Mouse (Mus musculus): ENCODE results near the gene Mki67.

Gene Mki67

DNA sequence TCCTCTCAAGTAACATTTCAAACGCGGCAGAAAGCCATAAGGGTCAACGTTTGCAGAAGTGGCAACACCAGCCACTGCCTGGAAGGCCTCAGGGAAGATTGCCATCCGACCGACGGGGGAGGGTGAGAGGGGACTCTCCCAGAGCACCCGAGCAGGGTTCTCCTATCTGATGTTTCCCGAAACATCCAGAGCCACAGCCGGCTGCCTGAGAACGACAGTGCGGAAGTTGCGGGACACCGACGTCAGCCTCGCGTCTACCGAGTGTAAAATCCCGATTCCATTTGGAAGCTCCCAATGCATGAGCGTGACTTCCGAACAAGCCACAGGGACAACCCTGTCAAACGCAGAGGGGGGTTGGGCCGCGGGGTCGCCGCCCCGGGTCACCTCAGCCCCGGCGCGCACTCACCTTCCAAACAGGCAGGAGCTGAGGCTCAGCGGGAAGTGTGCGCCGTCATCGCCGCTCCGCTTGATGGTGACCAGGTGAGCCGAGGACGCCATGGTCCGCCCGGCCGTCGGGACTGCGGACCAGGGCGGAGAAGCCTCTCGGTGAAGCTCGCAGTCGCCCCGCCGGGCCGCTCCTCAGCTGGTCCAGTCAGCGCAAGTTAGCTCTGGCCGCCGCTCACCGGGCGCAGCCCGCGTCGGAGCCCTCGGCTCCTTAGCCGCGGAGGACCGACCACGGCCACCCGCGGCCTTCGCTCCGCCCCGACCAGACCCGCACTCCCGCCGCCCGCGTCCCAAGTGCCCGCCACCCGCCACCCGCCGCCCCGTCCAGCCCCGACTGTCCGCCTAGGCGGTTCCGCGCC, at the start of gene Mki67:
TSS of gene Mki67 (minus strand) at position 720 of the 803 bp plus-strand sequence.
- peak; percentile 53 for DNase-seq

- DNase-seq, result no peak
Measured at GRCm38 (mm10) chr7:135763311-135763710, 47.1 kb upstream of the Mki67 start.

GRCm38 (mm10) chr7:135758754-135759510, 42.8 kb upstream of the Mki67 start:
- no peak for DNase-seq

- no peak for DNase-seq
Measured at GRCm38 (mm10) chr7:135758171-135758570, 42.0 kb upstream of the Mki67 start.

GRCm38 (mm10) chr7:135756984-135757586, 40.9 kb upstream of the Mki67 start:
- DNase-seq, result no peak

- no peak for DNase-seq
Measured at GRCm38 (mm10) chr7:135748986-135749385, 32.8 kb upstream of the Mki67 start.

- DNase-seq, result no peak
Measured at GRCm38 (mm10) chr7:135747072-135747471, 30.9 kb upstream of the Mki67 start.

GRCm38 (mm10) chr7:135746528-135746927, 30.4 kb upstream of the Mki67 start:
- no peak for DNase-seq

- DNase-seq, result no peak
Measured at GRCm38 (mm10) chr7:135745091-135745490, 28.9 kb upstream of the Mki67 start.

DNA sequence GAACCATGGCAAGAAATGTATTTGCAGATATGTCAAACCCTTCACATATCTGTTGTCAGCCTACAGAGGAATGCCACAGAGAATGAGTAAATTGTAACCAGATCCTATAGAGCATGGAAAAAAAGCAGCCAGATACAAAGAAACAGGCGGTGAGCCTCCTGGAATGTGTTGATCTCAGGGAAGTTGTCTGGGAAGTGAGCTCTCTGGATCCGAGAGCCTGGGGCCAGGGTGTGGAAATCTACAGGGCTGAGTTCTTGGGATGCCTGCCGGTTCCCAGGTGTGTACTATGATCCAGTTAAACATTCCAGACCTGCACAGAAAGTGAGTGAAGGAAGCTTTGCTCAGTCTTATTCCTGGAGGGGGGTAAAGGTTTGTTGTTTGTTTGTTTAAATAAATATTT, 24.3 kb upstream of the Mki67 start:
- no peak for DNase-seq

- DNase-seq, result no peak
Measured at GRCm38 (mm10) chr7:135736581-135736886, 20.4 kb upstream of the Mki67 start.

DNA sequence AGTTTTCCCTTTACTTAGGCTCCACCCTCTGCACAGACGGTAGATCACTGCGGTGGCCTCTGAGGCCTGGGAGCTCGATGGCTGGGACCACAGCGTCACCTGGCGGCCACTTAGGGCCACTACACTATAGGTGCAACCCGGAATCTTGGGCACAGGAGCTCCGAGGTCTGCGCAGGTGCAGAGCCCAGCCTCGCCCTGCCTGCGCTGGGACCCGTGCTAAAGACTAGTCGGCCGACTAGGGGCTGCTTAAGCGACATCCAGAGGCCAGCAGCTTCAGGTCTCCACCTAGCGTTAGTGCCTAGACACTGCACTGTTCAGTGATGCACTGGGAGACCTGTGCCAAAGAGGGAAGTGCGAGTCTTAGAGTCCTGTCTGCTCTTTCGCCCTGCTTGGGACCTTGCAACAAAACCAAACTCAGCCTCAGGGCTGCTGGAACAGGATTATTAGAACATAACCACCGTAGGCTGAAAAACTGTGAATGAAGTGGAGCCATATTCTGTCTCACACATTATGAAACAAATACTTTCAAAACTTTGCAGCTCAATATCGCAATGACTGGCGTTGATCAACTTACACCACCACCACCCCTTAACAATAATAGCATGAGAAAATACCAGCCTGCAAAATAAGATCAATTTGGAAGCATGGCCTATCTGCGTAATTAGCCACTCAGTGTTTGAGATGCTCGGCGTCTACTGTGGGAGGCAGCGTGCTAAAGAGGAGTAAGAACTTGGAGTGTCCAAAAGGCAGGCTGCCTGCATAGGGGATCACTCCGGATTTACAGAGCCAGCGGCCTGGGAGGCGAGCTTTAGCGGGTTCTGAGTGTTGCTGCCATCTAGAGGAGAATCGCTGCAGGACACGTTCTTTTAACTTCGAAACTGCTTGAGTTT, 19.8 kb upstream of the Mki67 start:
- peak; percentile 90 for DNase-seq

GRCm38 (mm10) chr7:135734911-135735646, 18.9 kb upstream of the Mki67 start:
- no peak for DNase-seq

- DNase-seq, result no peak
Measured at GRCm38 (mm10) chr7:135734379-135734778, 18.2 kb upstream of the Mki67 start.

DNA sequence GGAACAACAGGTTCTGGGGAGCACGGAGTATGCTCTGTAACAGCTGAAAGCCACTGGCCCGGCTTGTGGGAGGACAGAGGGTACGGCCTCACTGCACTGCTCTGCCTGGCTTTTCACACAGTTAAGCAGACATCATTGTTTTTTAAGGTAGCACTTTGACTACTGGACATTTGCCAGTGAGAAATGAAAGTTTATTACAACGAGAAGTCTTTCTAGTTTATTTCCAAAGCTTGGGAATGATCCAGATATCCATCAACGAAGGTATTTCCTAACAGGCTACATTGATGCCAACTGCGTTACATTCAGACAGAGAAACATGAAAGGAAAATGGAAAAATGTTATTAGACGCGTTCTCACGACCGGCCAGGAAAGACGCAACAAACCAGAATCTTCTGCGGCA, 11.9 kb upstream of the Mki67 start:
- DNase-seq, result no peak

DNA sequence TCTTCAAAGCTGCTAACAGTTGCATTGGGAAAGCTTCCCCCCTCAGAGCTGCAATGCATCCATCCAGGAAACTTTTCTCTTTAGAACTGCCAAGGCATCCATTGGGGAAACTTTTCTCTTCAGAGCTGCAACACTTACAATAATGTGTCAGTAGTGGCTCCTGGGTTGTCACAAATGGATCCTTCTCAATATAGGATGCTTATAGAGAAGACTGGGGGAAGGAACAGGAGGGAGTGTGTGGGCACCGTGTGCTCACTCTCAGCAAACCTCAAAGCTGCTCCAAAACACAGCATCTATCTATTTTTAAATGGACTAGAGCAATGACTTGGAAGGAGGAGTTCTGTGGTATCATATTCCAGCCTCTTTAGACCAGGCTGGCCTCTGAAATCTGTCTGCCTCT, 10.5 kb upstream of the Mki67 start:
- no peak for DNase-seq

DNA sequence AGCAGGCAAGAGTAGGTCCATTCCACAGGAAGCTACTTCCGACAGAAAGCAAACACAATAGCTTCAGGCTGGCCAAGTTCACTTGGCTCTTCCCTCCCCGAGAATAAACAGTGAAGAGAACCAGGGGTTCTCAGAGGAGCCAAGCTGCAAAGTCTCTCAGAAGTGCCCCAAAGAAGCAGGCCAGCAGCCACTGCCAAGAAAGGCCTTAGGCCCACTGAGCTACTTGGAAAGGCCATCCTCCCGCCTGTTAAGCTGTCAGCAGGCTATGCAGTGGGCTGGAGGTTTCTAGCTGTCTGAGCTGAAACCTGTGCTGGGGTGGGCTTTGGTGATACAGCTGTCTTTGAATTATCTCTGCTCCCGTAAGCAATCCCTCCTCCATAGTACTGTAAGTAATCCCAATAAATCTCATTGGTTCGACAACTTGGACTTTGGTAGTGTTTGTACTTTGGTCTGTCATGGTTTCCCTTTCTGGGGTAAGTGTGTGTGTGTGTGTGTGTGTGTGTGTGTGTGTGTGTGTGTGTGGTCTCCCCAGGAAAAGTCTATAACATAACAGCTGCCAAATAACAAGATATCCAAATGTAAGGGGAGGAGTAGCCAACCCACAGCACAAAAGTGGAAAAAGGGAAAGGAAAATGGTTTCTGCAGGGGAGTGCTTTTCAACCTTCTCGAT, 7.6 kb upstream of the Mki67 start:
- no peak for DNase-seq

DNA sequence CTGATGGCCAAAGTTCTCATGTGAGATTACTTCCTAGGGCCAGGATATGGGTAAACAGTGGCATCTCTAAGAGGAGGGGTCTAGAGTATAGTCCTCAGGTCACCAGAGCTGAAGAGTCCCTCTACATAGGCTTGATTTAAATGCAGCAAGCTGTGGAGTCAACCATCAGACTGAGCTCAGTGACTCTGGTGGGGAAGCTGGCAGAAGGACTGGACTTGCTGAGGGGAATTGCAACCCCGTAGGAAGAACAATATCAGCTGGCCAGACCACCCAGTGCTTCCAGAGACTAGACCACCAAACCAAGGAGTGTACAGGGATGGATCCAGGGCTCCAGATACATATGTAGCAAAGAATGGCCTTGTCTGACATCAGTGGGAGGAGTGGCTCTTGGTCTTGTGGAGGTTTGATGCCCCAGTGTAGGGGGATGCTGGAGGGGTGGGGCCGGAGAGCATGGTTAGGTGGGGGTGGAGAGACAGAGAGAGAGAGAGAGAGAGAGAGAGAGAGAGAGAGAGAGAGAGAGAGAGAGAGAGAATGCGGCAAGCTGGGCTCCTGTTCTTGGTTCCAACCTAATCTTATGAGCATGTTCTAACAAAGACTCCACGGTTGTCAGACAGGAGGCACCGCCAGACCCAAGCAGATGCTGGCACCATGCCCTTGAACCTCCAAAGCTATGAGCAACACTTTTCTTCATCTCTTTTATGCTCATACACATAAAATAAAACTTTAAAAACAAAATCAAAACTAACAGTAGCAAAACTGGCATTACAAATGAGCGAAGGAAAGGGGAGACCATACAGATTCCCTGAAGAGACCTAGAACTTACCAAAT, 6.1 kb upstream of the Mki67 start:
- DNase-seq, result no peak

- no peak for DNase-seq
Measured at GRCm38 (mm10) chr7:135721436-135721992, 5.4 kb upstream of the Mki67 start.

DNA sequence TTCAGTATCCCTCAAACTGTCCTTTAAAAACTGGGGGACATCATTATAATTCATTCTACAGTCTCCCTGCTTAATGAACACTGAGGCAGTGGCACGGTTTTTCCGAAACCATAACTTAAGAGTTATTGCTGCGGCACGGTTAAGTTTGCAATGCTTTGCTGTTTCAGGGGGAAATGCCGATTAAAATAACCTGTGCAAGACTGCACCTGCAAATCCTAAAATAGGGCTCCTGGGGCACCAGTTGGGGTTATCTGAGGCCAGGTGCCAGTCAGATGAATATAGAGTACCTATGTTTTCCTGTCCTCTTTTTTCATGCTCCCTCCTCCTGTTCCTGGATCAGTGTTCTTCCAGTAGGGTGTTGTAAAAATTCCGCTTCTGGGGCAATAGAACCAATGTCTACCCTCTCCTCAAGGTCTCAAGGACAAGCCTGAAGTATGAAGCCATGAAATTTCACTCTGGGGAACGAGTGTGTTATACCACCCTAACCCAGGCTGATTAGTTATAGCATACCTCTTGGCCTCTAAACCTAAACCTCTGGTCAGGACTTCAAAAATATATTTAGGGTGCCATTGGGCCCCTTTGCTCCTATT, 902 bp upstream of the Mki67 start:
- no peak for DNase-seq
